Mouse (Mus musculus): ENCODE measurements at regions not wholly inside any gene's neighbourhood (a gene's known extent, or its start where the extent isn't known, plus 50 kb on each side); places are given as distances from the start of the nearest gene placed in this dataset.
A peak's percentile ranks its signal among the peaks of the same experiment; 100 is the strongest.

GRCm38 (mm10) chrX:49947678-49948077, 56.4 kb upstream of the Olfr1322 start:
- no peaks in the 10 kb centered on the region for H3K9me3 ChIP-seq (ENCODE audit: low read length)
- no peaks in the 10 kb centered on the region for H3K27me3 ChIP-seq (ENCODE audit: insufficient read depth, low read length)
- no peak overlapping the region for H3K4me3 ChIP-seq (ENCODE audit: low read length)
- peak; percentile 44 for TF ChIP-seq CTCF (IDR thresholded peaks at IDR 0.05; ENCODE audit: low read depth)
- 44% methylated on average over 1 of the region's 1 CpGs for WGBS
- no peak overlapping the region for H3K4me2 ChIP-seq (ENCODE audit: low read depth, low read length)
- no peak overlapping the region for H3K27ac ChIP-seq
- no peaks in the 10 kb centered on the region for H3K36me3 ChIP-seq (ENCODE audit: insufficient read depth, low read length)
- no peaks in the 10 kb centered on the region for H3K4me1 ChIP-seq (ENCODE audit: insufficient read depth, low read length)
- DNase-seq (ENCODE audit: low spot score) (peak; percentile 11), ATAC-seq (no peak)
- no peak overlapping the region for H3K9ac ChIP-seq (replicated peaks; ENCODE audit: low read length)

Measured in hindbrain, postnatal 0 days (tissue).